Mouse (Mus musculus) G1E (cell line): ENCODE measurements around the gene Unc80.

Source experiments
- CTCF ChIP-seq: IDR thresholded peaks from 2 replicates; pipeline ENCODE4 v1.5.1; 2012; ENCODE audit warnings: low read depth, low read length, inconsistent platforms, mixed read lengths
- POLR2AphosphoS5 ChIP-seq: IDR thresholded peaks from 2 replicates; pipeline ENCODE4 v1.6.1; 2012; ENCODE audit warnings: low read depth, low read length, inconsistent platforms; ENCODE audit not compliant: insufficient replicate concordance

GRCm38 (mm10) chr1:66467821-66468703 is at the start of gene Unc80:
- TF ChIP-seq CTCF (no peak), POLR2AphosphoS5 (no peak)
